Mouse (Mus musculus) embryonic facial prominence, embryonic 15.5 days (tissue): ENCODE measurements at regions not wholly inside any gene's neighbourhood (a gene's known extent, or its start where the extent isn't known, plus 50 kb on each side); places are given as distances from the start of the nearest gene placed in this dataset.
"Not testable (repeated sequence)": the region's sequence is repeated elsewhere in the genome, so short reads cannot be mapped to it uniquely, and the experiment has no call there.

Source experiments
- ATAC-seq: fragments of 200-750 bp; cut with Nextera tagmentation; 2 replicates; pipeline ENCODE4 v1.8.0; 2017; ENCODE audit warnings: low read depth, moderate TSS enrichment; ENCODE audit not compliant: insufficient number of reproducible peaks, low FRiP score, low TSS enrichment
- H3K27ac ChIP-seq: fragments of 300-500 bp; sonication (generic); replicated peaks from 2 replicates; pipeline ENCODE4 v1.5.1; 2015; ENCODE audit warnings: mild to moderate bottlenecking, inconsistent platforms
- H3K27me3 ChIP-seq: fragments of 300-500 bp; sonication (generic); 2 replicates; pipeline ENCODE4 v1.6.1; 2015; ENCODE audit warnings: inconsistent platforms
- H3K36me3 ChIP-seq: fragments of 300-500 bp; sonication (generic); 2 replicates; pipeline ENCODE4 v1.6.1; 2015; ENCODE audit warnings: mild to moderate bottlenecking, inconsistent platforms
- H3K4me1 ChIP-seq: fragments of 300-500 bp; sonication (generic); 2 replicates; pipeline ENCODE4 v1.6.1; 2015; ENCODE audit warnings: inconsistent platforms
- H3K4me2 ChIP-seq: fragments of 300-500 bp; sonication (generic); replicated peaks from 2 replicates; pipeline ENCODE4 v1.6.1; 2015; ENCODE audit warnings: mild to moderate bottlenecking, inconsistent platforms
- H3K4me3 ChIP-seq: fragments of 300-500 bp; sonication (generic); replicated peaks from 2 replicates; pipeline ENCODE4 v1.5.1; 2015; ENCODE audit warnings: mild to moderate bottlenecking, inconsistent platforms
- H3K9ac ChIP-seq: fragments of 300-500 bp; sonication (generic); 2 replicates; pipeline ENCODE4 v1.6.1; 2015; ENCODE audit warnings: inconsistent platforms
- H3K9me3 ChIP-seq: fragments of 300-500 bp; sonication (generic); replicated peaks from 2 replicates; pipeline ENCODE4 v1.6.1; 2016; ENCODE audit warnings: inconsistent platforms
- WGBS: fragments of 180-500 bp; shearing (Covaris S2); methylation state at CpG from one replicate; pipeline ENCODE4 v1.1.7; 2015; 5-methylcytosine and 5-hydroxymethylcytosine counted together

GRCm38 (mm10) chr16:51041311-51041710, 450.4 kb upstream of the Ccdc54 start:
- ATAC-seq = no peak
- H3K9me3 ChIP-seq = no peaks in the 10 kb centered on the region
- no peaks in the 10 kb centered on the region for H3K36me3 ChIP-seq
- H3K9ac ChIP-seq = no peak overlapping the region
- H3K4me2 ChIP-seq = no peak overlapping the region
- no peaks in the 10 kb centered on the region for H3K4me1 ChIP-seq
- H3K27ac ChIP-seq = no peak overlapping the region
- 51% methylated on average over 4 of the region's 4 CpGs for WGBS
- H3K27me3 ChIP-seq = no peaks in the 10 kb centered on the region
- no peak overlapping the region for H3K4me3 ChIP-seq

- H3K9ac ChIP-seq = no peak overlapping the region
- no peaks in the 10 kb centered on the region for H3K4me1 ChIP-seq
- no peaks in the 10 kb centered on the region for H3K36me3 ChIP-seq
- H3K27me3 ChIP-seq = no peaks in the 10 kb centered on the region
- H3K4me2 ChIP-seq = no peak overlapping the region
- H3K27ac ChIP-seq = no peak overlapping the region
- no peaks in the 10 kb centered on the region for H3K9me3 ChIP-seq
- no peak overlapping the region for H3K4me3 ChIP-seq
- ATAC-seq = no peak
Measured at GRCm38 (mm10) chr16:51002876-51003275, 411.9 kb upstream of the Ccdc54 start.

GRCm38 (mm10) chr16:50964395-50964794, 373.4 kb upstream of the Ccdc54 start:
- H3K4me2 ChIP-seq = no peak overlapping the region
- no peaks in the 10 kb centered on the region for H3K36me3 ChIP-seq
- H3K4me3 ChIP-seq = no peak overlapping the region
- no peaks in the 10 kb centered on the region for H3K9me3 ChIP-seq
- ATAC-seq = no peak
- WGBS = 88% methylated on average over 2 of the region's 2 CpGs
- H3K27me3 ChIP-seq = no peaks in the 10 kb centered on the region
- H3K27ac ChIP-seq = no peak overlapping the region
- no peak overlapping the region for H3K9ac ChIP-seq
- H3K4me1 ChIP-seq = no peaks in the 10 kb centered on the region

GRCm38 (mm10) chr16:50944091-50944490, 353.1 kb upstream of the Ccdc54 start:
- Histone ChIP-seq H3K36me3 (no peaks in the 10 kb centered on the region), H3K27ac (no peak overlapping the region), H3K27me3 (no peaks in the 10 kb centered on the region), H3K4me1 (no peaks in the 10 kb centered on the region), H3K4me3 (no peak overlapping the region), H3K4me2 (no peak overlapping the region), H3K9ac (no peak overlapping the region), H3K9me3 (no peaks in the 10 kb centered on the region)
- no peak for ATAC-seq
- 81% methylated on average over 4 of the region's 4 CpGs for WGBS

GRCm38 (mm10) chr16:50943581-50943980, 352.6 kb upstream of the Ccdc54 start:
- H3K4me1 ChIP-seq, H3K9ac ChIP-seq, H3K9me3 ChIP-seq, H3K27me3 ChIP-seq, ATAC-seq, H3K27ac ChIP-seq, H3K36me3 ChIP-seq, H3K4me3 ChIP-seq, H3K4me2 ChIP-seq: not testable (repeated sequence)
- WGBS = 95% methylated on average over 6 of the region's 6 CpGs

- H3K4me2 ChIP-seq = no peak overlapping the region
- H3K4me3 ChIP-seq = no peak overlapping the region
- ATAC-seq = no peak
- H3K9me3 ChIP-seq = no peaks in the 10 kb centered on the region
- no peaks in the 10 kb centered on the region for H3K27me3 ChIP-seq
- no peaks in the 10 kb centered on the region for H3K4me1 ChIP-seq
- H3K36me3 ChIP-seq = no peaks in the 10 kb centered on the region
- H3K9ac ChIP-seq = no peak overlapping the region
- no peak overlapping the region for H3K27ac ChIP-seq
Measured at GRCm38 (mm10) chr16:50942291-50942690, 351.3 kb upstream of the Ccdc54 start.

- 38% methylated on average over 6 of the region's 6 CpGs for WGBS
- H3K4me1 ChIP-seq = no peaks in the 10 kb centered on the region
- no peak overlapping the region for H3K9ac ChIP-seq
- H3K27me3 ChIP-seq = no peaks in the 10 kb centered on the region
- no peak overlapping the region for H3K27ac ChIP-seq
- no peak for ATAC-seq
- no peak overlapping the region for H3K4me2 ChIP-seq
- no peak overlapping the region for H3K4me3 ChIP-seq
- no peaks in the 10 kb centered on the region for H3K9me3 ChIP-seq
- no peaks in the 10 kb centered on the region for H3K36me3 ChIP-seq
Measured at GRCm38 (mm10) chr16:50939316-50939715, 348.4 kb upstream of the Ccdc54 start.

- H3K4me2 ChIP-seq = no peak overlapping the region
- no peaks in the 10 kb centered on the region for H3K36me3 ChIP-seq
- no peaks in the 10 kb centered on the region for H3K4me1 ChIP-seq
- whole genome bisulfite sequencing = 49% methylated on average over 2 of the region's 2 CpGs
- H3K27ac ChIP-seq = no peak overlapping the region
- H3K4me3 ChIP-seq = no peak overlapping the region
- no peak overlapping the region for H3K9ac ChIP-seq
- H3K9me3 ChIP-seq = no peaks in the 10 kb centered on the region
- H3K27me3 ChIP-seq = no peaks in the 10 kb centered on the region
- ATAC-seq = no peak
Measured at GRCm38 (mm10) chr16:50907732-50908131, 316.8 kb upstream of the Ccdc54 start.

GRCm38 (mm10) chr16:50899151-50899550, 308.2 kb upstream of the Ccdc54 start:
- Histone ChIP-seq H3K9me3 (no peaks in the 10 kb centered on the region), H3K36me3 (no peaks in the 10 kb centered on the region)

GRCm38 (mm10) chr16:50877926-50878325, 287.0 kb upstream of the Ccdc54 start:
- Histone ChIP-seq H3K4me3 (no peak overlapping the region), H3K27ac (no peak overlapping the region), H3K36me3 (no peaks in the 10 kb centered on the region), H3K4me2 (no peak overlapping the region), H3K9ac (no peak overlapping the region), H3K9me3 (no peaks in the 10 kb centered on the region), H3K27me3 (no peaks in the 10 kb centered on the region), H3K4me1 (no peaks in the 10 kb centered on the region)
- ATAC-seq = no peak
- WGBS = 54% methylated on average over 3 of the region's 3 CpGs

More at GRCm38 (mm10) chr16:50899151-50899550, 308.2 kb upstream of the Ccdc54 start:
- WGBS = 79% methylated on average over 2 of the region's 2 CpGs
- no peak for ATAC-seq
- Histone ChIP-seq H3K4me3 (no peak overlapping the region), H3K4me1 (no peaks in the 10 kb centered on the region), H3K4me2 (no peak overlapping the region), H3K27ac (no peak overlapping the region), H3K27me3 (no peaks in the 10 kb centered on the region), H3K9ac (no peak overlapping the region)

GRCm38 (mm10) chr16:50871318-50871717, 280.4 kb upstream of the Ccdc54 start:
- WGBS = 79% methylated on average over 4 of the region's 4 CpGs
- H3K9ac ChIP-seq = no peak overlapping the region
- no peaks in the 10 kb centered on the region for H3K4me1 ChIP-seq
- H3K4me2 ChIP-seq = no peak overlapping the region
- H3K9me3 ChIP-seq = no peaks in the 10 kb centered on the region
- no peak for ATAC-seq
- no peak overlapping the region for H3K4me3 ChIP-seq
- H3K27ac ChIP-seq = no peak overlapping the region
- H3K36me3 ChIP-seq = no peaks in the 10 kb centered on the region
- no peaks in the 10 kb centered on the region for H3K27me3 ChIP-seq

- Histone ChIP-seq H3K4me2 (no peak overlapping the region), H3K9me3 (no peaks in the 10 kb centered on the region), H3K4me1 (no peaks in the 10 kb centered on the region), H3K9ac (no peak overlapping the region), H3K4me3 (no peak overlapping the region), H3K36me3 (no peaks in the 10 kb centered on the region), H3K27me3 (no peaks in the 10 kb centered on the region), H3K27ac (no peak overlapping the region)
- WGBS = 61% methylated on average over 5 of the region's 5 CpGs
- no peak for ATAC-seq
Measured at GRCm38 (mm10) chr16:50863565-50863964, 272.6 kb upstream of the Ccdc54 start.
